Mouse (Mus musculus): ENCODE measurements around the gene Trp53bp2. TPM values are rescaled to one million over a fixed set of nuclear protein-coding genes. Genes with fewer than 3 reads are reported as not detected.

Trp53bp2 gene
- polyA plus RNA-seq, 1 experiment: 1.2 TPM

DNA sequence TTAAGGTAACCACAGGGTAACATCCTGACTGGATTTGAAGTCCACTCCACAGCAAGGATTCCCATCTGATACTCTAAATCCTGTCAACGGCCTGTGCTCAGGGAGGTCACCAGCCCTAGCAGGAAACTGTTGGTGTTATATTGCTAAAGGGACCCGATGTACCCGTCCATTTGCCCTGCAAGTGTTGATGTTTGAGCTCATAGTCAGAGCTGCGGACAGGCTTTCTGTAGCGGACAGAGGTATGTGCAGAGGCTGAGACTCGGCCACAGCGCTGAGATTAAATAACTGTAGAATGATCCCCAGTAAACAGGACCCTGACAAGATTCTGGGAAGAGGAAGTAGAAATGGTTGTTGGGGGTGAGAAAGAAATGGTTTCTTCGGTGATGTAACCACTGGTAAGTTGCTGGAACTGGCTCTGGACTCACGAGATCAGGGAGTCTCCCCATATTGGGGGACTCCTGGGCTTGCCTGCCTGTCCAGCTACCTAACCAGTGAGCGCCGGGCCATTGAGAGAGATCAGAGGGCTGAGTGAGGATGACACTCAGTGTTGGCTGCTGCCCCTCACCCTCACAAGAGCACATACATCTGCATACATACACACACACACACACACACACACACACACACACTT lies 30.7 kb upstream of the Trp53bp2 start:
- Histone ChIP-seq H3K4me3 (replicated peaks) (no peak overlapping the region), H3K27me3 (replicated peaks) (peaks cover 48% of the 10 kb centered on the region), H3K4me1 (peaks cover 16% of the 10 kb centered on the region; the same call in 1 of the 2 replicates), H3K36me3 (replicated peaks; ENCODE audit: low read length) (no peaks in the 10 kb centered on the region), H3K9me3 (peaks cover 10% of the 10 kb centered on the region)
- TF ChIP-seq GATA1 (IDR thresholded peaks at IDR 0.05; ENCODE audit: borderline replicate concordance, low read length): no peak

DNA sequence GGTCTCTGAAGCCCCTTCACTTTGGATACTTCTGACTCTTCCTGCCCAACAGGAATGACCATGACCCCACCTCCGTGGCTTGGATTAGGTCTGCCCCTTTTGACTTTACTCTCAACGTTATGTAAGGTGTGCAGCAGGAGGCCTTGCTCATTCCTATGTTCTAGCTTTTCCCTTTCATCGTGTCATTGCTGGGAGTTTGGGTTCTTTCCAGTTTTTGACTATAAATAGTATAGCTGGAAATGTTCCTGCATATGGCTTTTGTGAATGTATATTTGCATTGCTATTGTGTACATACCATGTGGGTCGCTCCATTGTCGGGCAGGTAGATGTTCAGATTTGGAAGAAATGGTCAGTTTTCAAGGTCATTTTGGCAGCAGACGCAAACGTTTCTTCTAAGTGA lies 30.1 kb upstream of the Trp53bp2 start:
- peaks cover 46% of the 10 kb centered on the region for H3K27me3 ChIP-seq (replicated peaks)
- TF ChIP-seq GATA1 (IDR thresholded peaks at IDR 0.05; ENCODE audit: borderline replicate concordance, low read length) (no peak), FLI1 (IDR thresholded peaks at IDR 0.05; ENCODE audit: low read length) (no peak)

GRCm38 (mm10) chr1:182380683-182381082 lies 28.3 kb upstream of the Trp53bp2 start:
- Histone ChIP-seq H3K27me3 (replicated peaks) (peaks cover 46% of the 10 kb centered on the region), H3K4me1 (peaks cover 8% of the 10 kb centered on the region; the same call in 1 of the 2 replicates), H3K4me3 (replicated peaks) (no peak overlapping the region), H3K36me3 (replicated peaks; ENCODE audit: low read length) (no peaks in the 10 kb centered on the region), H3K9me3 (peaks cover 10% of the 10 kb centered on the region)
- no peak for TF ChIP-seq GATA1 (IDR thresholded peaks at IDR 0.05; ENCODE audit: borderline replicate concordance, low read length)
- no peak for TF ChIP-seq FLI1 (IDR thresholded peaks at IDR 0.05; ENCODE audit: low read length)

More for the DNA sequence above, 30.1 kb upstream of the Trp53bp2 start:
- Histone ChIP-seq H3K36me3 (replicated peaks; ENCODE audit: low read length) (no peaks in the 10 kb centered on the region), H3K4me3 (replicated peaks) (no peak overlapping the region), H3K4me1 (peaks cover 10% of the 10 kb centered on the region; the same call in 1 of the 2 replicates), H3K9me3 (peaks cover 10% of the 10 kb centered on the region)

DNA sequence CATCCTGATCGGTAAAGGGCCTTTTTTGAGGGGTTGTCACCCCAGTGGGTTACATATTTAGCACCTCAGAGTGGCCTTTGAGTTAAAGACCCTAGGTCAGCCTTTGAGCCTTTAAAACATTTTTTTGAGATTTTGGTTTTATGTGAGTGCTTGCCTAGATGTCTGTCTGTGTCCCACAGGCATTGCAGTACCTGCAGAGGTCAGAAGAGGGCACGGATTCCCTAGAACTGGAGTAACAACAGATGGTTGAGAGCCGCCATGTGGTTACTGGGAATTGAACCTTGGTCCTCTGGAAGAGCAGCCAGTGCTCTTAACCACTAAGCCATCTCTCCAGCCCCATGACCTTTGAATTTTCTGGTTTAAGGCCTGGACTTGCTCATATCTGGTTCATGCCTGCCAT lies 27.6 kb upstream of the Trp53bp2 start:
- TF ChIP-seq FLI1 (IDR thresholded peaks at IDR 0.05; ENCODE audit: low read length): no peak
- no peak for TF ChIP-seq GATA1 (IDR thresholded peaks at IDR 0.05; ENCODE audit: borderline replicate concordance, low read length)
- H3K4me3 ChIP-seq (replicated peaks): no peak overlapping the region
- H3K9me3 ChIP-seq: peaks cover 10% of the 10 kb centered on the region
- peaks cover 46% of the 10 kb centered on the region for H3K27me3 ChIP-seq (replicated peaks)
- H3K4me1 ChIP-seq: peaks cover 2% of the 10 kb centered on the region; the same call in 1 of the 2 replicates
- H3K36me3 ChIP-seq (replicated peaks; ENCODE audit: low read length): no peaks in the 10 kb centered on the region

DNA sequence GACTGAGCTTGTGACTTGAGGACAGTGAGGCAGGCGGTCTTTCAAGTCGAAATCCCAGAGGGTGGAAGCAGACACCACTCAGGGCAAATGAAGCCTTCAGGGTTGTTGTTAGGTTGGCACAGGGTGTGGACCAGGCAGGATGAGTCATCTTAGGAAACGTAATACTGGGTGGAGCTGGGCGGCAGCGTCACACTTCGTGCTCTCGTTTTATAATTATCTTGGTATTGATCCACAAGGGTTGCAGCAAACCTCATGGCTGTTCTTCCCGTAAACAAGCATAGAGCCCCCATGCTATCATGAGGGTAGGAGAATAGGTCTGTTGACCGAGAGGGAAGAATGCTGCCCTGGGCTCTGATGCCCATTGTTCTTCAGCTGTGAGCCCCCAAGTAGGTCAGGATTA lies 25.9 kb upstream of the Trp53bp2 start:
- TF ChIP-seq FLI1 (IDR thresholded peaks at IDR 0.05; ENCODE audit: low read length) (no peak), GATA1 (IDR thresholded peaks at IDR 0.05; ENCODE audit: borderline replicate concordance, low read length) (no peak)
- Histone ChIP-seq H3K9me3 (peaks cover 10% of the 10 kb centered on the region), H3K4me3 (replicated peaks) (no peak overlapping the region), H3K4me1 (no peaks in the 10 kb centered on the region), H3K27me3 (replicated peaks) (peaks cover 49% of the 10 kb centered on the region), H3K36me3 (replicated peaks; ENCODE audit: low read length) (no peaks in the 10 kb centered on the region)

- no peaks in the 10 kb centered on the region for H3K4me1 ChIP-seq
Measured at GRCm38 (mm10) chr1:182386449-182386848, 22.5 kb upstream of the Trp53bp2 start.

DNA sequence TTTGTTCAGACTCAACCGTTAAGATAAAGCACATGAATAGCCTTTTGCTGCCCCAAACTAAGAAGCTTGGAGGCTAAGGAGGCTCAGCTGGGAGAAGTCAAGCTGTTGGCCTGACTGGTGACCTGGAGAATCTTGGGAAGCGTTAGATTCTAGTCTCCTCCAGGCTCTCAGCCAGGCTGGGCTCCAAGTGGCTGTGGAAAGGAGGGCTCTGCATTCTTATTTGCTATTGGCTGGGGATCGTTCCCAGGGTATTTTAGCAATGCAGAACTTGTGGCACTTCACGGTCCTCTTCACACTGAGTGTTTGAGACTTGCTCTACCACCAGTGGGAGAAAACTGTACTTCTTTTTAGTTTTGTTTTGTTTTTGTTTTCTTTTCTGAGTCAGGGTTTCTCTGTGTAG lies 20.2 kb upstream of the Trp53bp2 start:
- TF ChIP-seq FLI1 (IDR thresholded peaks at IDR 0.05; ENCODE audit: low read length): no peak
- no peak for TF ChIP-seq GATA1 (IDR thresholded peaks at IDR 0.05; ENCODE audit: borderline replicate concordance, low read length)
- Histone ChIP-seq H3K27me3 (replicated peaks) (peaks cover 37% of the 10 kb centered on the region), H3K36me3 (replicated peaks; ENCODE audit: low read length) (no peaks in the 10 kb centered on the region), H3K4me3 (replicated peaks) (no peak overlapping the region), H3K9me3 (no peaks in the 10 kb centered on the region; the same call in 1 of the 2 replicates), H3K4me1 (no peaks in the 10 kb centered on the region)

More at GRCm38 (mm10) chr1:182386449-182386848, 22.5 kb upstream of the Trp53bp2 start:
- TF ChIP-seq GATA1 (IDR thresholded peaks at IDR 0.05; ENCODE audit: borderline replicate concordance, low read length): no peak
- no peak for TF ChIP-seq FLI1 (IDR thresholded peaks at IDR 0.05; ENCODE audit: low read length)
- peaks cover 8% of the 10 kb centered on the region for H3K9me3 ChIP-seq
- H3K4me3 ChIP-seq (replicated peaks): no peak overlapping the region
- H3K27me3 ChIP-seq (replicated peaks): peaks cover 48% of the 10 kb centered on the region
- no peaks in the 10 kb centered on the region for H3K36me3 ChIP-seq (replicated peaks; ENCODE audit: low read length)

DNA sequence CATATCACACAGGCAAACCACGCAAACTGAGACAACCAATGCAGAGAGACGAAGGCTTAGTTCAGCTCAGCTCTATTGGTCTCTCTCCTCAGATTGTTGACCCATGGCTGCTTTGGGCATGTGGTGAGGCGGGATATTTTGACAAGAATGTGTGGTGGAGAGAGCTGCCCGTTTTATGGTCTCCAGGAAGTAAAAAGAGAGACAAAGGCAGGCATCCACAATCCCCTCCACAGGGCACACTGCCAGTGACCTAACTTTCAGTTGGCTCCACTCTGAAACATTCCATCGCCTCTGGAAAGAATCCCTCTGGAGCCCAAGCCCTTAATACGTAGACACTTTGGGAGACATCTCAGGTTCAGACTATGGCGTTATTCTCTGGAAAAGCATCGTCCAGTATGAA lies 10.8 kb upstream of the Trp53bp2 start:
- peaks cover 22% of the 10 kb centered on the region for H3K27me3 ChIP-seq (replicated peaks)
- H3K4me1 ChIP-seq: peaks cover 26% of the 10 kb centered on the region
- H3K4me3 ChIP-seq (replicated peaks): no peak overlapping the region
- H3K9me3 ChIP-seq: no peaks in the 10 kb centered on the region
- H3K36me3 ChIP-seq (replicated peaks; ENCODE audit: low read length): no peaks in the 10 kb centered on the region
- no peak for TF ChIP-seq GATA1 (IDR thresholded peaks at IDR 0.05; ENCODE audit: borderline replicate concordance, low read length)
- no peak for TF ChIP-seq FLI1 (IDR thresholded peaks at IDR 0.05; ENCODE audit: low read length)

GRCm38 (mm10) chr1:182398780-182399179 lies 10.2 kb upstream of the Trp53bp2 start:
- Histone ChIP-seq H3K4me1 (peaks cover 28% of the 10 kb centered on the region), H3K9me3 (no peaks in the 10 kb centered on the region), H3K36me3 (replicated peaks; ENCODE audit: low read length) (no peaks in the 10 kb centered on the region), H3K4me3 (replicated peaks) (no peak overlapping the region), H3K27me3 (replicated peaks) (peaks cover 27% of the 10 kb centered on the region)
- TF ChIP-seq GATA1 (IDR thresholded peaks at IDR 0.05; ENCODE audit: borderline replicate concordance, low read length) (no peak), FLI1 (IDR thresholded peaks at IDR 0.05; ENCODE audit: low read length) (no peak)

GRCm38 (mm10) chr1:182399205-182399604 lies 9.8 kb upstream of the Trp53bp2 start:
- Histone ChIP-seq H3K9me3 (no peaks in the 10 kb centered on the region), H3K4me3 (replicated peaks) (no peak overlapping the region), H3K36me3 (replicated peaks; ENCODE audit: low read length) (no peaks in the 10 kb centered on the region), H3K27me3 (replicated peaks) (peaks cover 26% of the 10 kb centered on the region), H3K4me1 (peaks cover 28% of the 10 kb centered on the region)
- TF ChIP-seq GATA1 (IDR thresholded peaks at IDR 0.05; ENCODE audit: borderline replicate concordance, low read length) (no peak), FLI1 (IDR thresholded peaks at IDR 0.05; ENCODE audit: low read length) (no peak)

All from megakaryocyte, embryonic 14.5 days (primary cell).